Mouse (Mus musculus) heart, adult 18-20 months (tissue): ENCODE data around the gene Ofd1. TPM values are rescaled to one million over a fixed set of nuclear protein-coding genes. Genes with fewer than 3 reads are reported as not detected.
A peak's percentile ranks its signal among the peaks of the same experiment; 100 is the strongest.

Experiments
- DNase-seq, 2 experiments: peaks; one replicate each; pipeline ENCODE4 v3.0.0; 2021 to 2022; ENCODE audit warnings: mixed read lengths in 1 of 2
- long read RNA-seq, 2 experiments: library from polyadenylated mRNA; stranded (forward); transcript quantifications; one replicate each; pipeline ENCODE4 v2.0.0; 2021
- total RNA-seq, 2 experiments: library from RNA; stranded (reverse); gene quantifications; 2 replicates each; pipeline ENCODE4 v1.2.3; 2021

Ofd1 gene
- total RNA-seq, result 1 to 10 TPM; 3.9 to 5.5 TPM
- long read RNA-seq, experiment 1, full-length matches to known transcripts, result 3 of 5 reads
- long read RNA-seq, experiment 1, partial matches to known transcripts, result 2 of 5 reads
- long read RNA-seq, experiment 1, other reads (novel, unspliced or antisense), result 0 of 5 reads
- long read RNA-seq, experiment 2, full-length matches to known transcripts, result 1 of 2 reads
- long read RNA-seq, experiment 2, partial matches to known transcripts, result 1 of 2 reads
- long read RNA-seq, experiment 2, other reads (novel, unspliced or antisense), result 0 of 2 reads

DNA sequence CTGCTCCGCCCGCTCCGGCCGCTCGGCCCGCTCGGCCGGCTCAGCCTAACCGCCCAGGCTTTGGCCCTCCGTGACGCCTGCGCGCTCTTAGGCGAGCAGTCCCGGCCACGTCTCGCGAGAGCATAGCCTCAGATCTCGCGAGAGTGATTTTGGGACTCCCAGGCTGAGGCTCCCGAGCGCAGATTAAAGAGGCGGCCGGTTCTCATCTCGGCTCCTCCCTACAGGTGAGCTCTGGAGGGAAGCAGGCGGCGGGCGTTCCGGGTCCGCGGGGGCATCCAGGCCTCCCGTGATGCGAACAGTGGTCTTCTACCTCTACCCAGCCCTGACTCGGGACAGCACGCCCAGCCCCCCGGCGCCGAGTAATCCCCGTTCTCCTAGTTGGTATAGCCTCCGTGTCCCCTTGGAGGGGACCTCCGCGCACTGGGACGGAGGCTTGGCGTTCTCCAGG, at the start of gene Ofd1:
TSS of gene Ofd1 (minus strand) at position 89 of the 448 bp plus-strand sequence.
- peak; percentile 90 to 94 for DNase-seq

GRCm38 (mm10) chrX:166479365-166479983, 39.0 kb upstream of the Ofd1 start, which contains the start of gene Rab9:
TSS of gene Rab9 (minus strand) at chrX:166479867.
- peak; percentile 93 to 95 for DNase-seq

DNA sequence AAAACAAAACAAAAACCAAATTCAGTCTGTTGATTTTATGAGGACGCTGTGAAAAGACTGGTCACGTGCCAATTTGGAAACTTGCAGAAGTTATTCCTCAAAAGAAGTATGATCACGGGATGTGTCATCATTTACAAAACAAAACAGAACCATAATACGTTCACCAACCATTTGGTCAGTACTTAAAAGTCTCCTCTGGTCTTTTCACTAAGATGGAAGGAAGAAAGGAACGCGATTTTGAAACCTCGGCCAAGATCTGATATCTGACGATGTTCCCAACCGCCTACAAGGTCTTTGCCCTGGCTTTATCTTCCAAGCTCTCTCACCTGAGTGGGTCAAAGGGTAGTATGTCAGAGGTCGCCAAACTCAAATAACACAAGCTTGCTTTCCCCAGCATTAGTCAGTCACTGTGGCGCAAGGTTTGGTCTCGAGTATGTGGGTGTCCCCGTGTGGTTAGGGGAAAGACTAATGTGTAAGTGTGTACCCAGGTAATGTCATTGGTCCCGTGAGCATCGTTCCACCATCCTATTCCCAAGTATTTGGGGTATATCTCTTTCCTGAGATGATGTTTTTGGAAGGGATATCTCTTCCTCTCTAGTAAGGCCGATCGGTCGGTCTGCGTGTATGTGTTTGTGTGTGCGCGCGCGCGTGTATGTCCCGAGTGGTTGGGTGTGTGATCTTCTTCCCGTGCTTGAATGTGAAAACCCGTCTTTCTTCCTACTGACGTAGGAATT, 38.3 kb upstream of the Ofd1 start:
- peak; percentile 29 to 42 for DNase-seq

GRCm38 (mm10) chrX:166477393-166477792, 36.9 kb upstream of the Ofd1 start:
- DNase-seq, result no peak

DNA sequence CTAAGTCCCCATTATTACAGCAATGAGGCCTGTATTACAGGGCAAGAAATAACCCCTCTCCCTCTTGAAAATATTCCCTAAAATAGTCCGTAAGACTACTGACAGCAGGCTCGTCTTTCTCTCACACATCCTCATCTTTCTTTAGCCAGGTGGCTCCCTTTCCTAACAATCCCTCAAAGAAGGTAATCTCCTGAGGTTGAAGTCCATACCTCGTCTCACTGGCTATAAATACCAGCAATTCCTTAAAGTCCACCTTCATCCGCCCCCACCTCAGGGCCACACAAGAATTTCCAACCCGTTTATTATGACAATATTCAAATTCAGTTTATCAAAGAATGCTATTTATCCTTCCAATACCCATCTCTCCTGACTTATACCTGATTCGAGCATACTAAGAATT, 32.1 kb upstream of the Ofd1 start:
- DNase-seq, result no peak

DNA sequence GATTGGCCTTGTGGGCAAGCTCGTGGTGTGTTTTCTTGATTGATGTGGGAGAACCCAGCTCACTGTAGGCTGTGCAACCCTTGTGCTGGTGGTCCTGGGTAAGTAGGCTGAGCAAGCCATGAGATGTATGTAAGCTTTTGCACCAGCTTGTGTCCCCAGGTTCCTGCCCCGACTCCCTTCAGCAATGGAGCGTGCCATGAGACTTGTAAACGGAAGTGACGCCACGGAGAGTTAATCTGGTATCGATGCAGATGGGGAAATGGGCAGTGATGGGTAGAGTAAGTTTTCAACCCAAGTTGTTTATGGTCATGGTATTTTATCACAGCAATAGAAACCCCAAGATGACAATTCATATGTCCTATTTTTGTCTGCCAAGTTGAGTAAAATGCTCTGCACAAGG, 27.8 kb upstream of the Ofd1 start:
- no peak for DNase-seq

GRCm38 (mm10) chrX:166455525-166455924, 15.0 kb upstream of the Ofd1 start:
- DNase-seq, result no peak

DNA sequence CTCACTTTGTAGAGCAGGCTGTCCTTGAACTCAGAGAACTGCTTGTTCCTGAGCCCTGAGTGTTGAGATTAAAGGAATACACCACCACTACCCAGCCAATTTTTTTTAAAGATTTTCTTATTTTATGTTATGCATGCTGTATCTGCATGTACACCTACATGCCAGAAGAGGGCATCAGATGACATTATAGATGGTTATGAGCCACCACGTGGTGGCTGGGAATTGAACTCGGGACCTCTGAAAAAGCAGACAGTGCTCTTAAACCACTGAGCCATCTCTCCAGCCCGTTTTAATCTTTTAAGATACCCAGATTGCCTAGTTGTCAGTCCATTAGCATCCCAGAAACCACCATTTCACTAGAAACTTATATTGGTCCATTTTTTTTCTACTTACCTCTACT, 13.8 kb upstream of the Ofd1 start:
- no peak for DNase-seq

DNA sequence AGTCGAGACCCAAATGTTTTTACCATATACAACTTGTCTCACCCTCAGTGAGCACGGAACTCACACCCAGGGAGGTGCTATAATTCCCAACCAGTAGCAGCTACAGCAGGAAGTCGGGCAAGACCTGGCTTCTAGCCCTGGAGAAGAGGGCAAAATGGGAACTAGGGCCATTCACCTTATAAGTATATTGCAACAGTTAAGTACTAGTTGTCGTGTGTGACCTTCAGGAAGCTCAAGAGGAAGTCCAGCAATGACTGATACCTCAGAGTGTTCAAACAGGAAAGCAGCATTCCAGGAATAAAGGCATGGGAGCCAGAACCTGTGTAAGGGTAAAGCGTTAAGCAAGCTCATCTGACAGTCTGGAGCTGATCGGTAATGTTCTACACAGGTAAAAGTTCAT, 13.0 kb upstream of the Ofd1 start:
- DNase-seq, result no peak

- no peak for DNase-seq
Observed at GRCm38 (mm10) chrX:166444552-166444951, 4.0 kb upstream of the Ofd1 start.

- DNase-seq, result no peak
Observed at GRCm38 (mm10) chrX:166440036-166440615, 378 bp downstream of the Ofd1 start, which contains the start of gene Trappc2. TSS of gene Trappc2 (plus strand) at chrX:166440574.

DNA sequence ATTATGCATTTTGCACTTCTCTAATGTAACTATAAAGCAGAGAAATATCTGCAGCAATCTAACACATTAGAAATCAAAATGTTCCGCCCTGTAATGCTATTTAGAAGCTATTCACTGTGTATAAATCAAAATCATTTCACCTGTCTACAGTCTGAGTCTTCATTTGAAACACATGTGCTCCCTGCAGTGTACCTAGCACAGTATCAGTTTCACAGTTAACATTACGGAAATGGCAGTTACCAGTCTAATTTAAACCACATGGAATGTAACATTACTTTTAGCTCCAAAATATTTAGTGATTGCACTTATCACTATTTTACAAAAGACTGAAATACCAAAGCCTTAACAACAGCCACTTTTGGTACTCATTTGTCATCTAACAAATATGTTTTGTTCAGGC, 5.7 kb downstream of the Ofd1 start:
- no peak for DNase-seq

DNA sequence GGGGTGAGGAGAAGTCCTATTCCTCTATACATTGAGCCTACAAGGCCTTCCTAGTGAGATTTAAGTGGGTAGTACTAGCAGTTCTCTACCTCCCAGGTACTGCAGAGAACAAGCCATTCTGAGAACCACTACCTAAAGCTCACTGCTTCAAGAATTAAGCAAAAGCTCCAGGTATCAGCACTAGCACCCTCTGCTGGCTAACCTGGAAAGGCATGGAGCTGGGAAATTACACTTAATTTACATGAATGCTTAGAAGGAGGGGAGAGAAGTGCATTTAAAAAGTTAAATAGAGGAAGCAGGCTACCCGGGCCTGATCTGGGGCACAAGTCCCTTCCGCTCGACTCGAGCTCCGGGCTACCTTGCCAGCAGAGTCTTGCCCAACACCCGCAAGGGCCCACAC, 24.3 kb downstream of the Ofd1 start:
- peak; percentile 4 to 34 for DNase-seq

GRCm38 (mm10) chrX:166407865-166408264, 32.6 kb downstream of the Ofd1 start:
- no peak for DNase-seq

GRCm38 (mm10) chrX:166393753-166394152, 46.8 kb downstream of the Ofd1 start:
- no peak for DNase-seq

DNA sequence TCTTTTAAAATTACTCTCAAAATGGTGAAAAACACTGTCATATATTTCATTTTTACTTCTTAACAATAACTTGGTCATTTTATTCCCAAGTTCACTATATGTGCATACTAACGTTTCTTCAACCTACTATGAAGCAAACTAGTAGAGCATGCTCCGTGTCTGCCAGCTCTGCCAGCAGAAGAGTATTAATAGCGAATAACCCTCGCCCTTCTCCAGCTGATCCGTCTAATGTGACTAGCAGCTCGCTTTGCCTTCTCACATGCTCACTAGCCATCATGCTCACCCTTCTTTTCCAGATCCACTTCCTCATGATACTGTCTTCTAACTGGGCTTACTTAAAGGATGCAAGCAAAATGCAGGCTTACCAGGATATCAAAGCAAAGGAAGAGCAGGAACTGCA, 53.8 kb downstream of the Ofd1 start:
- no peak for DNase-seq

- DNase-seq, result peak; percentile 15 to 16
Observed at GRCm38 (mm10) chrX:166384935-166385334, 55.6 kb downstream of the Ofd1 start.

- no peak for DNase-seq
Observed at GRCm38 (mm10) chrX:166383606-166384005, 56.9 kb downstream of the Ofd1 start.

DNA sequence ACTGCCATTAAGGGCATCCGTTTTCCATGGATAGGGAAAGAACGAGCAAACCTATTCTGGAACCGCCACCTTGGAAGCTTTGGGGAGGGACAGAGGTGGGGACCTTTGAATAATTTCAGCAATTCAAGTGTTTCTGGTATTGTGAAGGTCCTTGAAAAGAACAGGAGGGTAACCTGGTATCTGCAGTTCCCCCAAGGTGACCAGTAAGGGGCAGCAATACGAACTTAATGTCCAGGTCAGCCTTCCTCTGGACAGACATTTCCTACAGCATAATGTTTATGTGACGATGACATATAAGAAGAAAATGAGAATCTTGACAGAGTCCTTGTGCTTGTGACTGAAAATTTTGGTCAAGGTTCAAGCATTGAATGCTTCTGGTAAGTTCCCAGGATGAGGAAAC, 61.9 kb downstream of the Ofd1 start:
- no peak for DNase-seq

GRCm38 (mm10) chrX:166376681-166377328, 63.7 kb downstream of the Ofd1 start:
- DNase-seq, result no peak

GRCm38 (mm10) chrX:166365458-166366213, 74.9 kb downstream of the Ofd1 start:
- no peak for DNase-seq
